Mouse (Mus musculus) cerebellum, postnatal 14 days (tissue): ENCODE measurements around the gene Rpl19.

Experiments
- DNase-seq, 2 experiments: peaks; one replicate each; pipeline ENCODE4 v3.0.0; 2021; ENCODE audit warnings: mixed read lengths in 2 of 2

The Rpl19 gene

DNA sequence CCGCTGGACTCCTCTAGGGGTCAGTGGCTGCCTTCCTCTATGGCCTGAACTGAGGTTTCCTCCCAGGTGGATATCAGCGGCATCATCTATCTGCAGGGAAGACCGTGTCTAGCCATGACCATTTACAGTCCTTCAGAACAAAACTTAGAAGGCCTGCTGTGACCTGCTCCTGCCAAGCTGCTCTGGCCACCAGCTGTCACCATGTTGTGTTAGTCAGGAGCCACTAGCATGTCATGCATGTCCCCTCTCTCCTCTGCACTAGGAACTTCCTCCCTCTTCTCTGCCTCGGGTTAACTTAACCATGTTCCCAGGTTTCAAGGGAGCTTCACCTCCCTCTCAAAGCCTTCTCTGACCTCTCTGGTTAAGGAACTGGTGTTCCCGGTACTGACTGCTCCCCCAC lies 26.8 kb upstream of the Rpl19 start:
- no peak for DNase-seq

DNA sequence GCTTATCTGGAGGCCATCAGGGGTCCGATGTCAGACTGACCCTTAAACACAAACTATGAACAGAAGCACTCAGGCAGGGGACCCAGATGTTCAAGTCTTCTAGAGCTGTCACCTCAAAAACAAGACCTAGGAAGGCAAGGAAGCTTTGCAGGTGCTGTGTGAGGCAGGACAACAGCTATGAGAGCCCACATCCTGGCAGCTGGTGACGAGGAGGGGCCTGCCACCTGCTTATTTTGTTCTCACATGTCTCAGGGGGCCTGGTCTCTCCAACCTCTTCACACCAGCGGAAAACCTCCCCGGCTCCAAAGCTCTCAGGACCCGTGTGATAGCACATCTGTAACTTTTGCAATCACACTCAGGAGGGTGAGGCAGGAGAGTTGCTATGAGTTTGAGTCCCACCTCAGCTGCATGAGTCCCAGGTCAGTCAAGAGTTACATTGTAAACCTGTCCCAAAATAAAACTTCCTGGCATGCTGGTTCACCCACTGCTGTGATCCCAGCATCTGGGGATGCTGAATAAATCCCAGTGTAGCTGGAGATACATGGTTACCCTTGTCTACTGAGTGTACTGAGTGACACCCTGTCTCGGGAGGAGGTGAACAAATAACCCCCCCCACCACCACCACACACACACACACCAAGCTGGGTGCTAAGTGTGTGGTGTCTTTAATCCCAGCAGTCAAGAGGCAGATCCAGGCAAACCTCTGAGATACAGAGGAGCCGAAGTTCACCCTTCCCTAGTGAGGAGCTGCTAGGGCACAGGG lies 26.0 kb upstream of the Rpl19 start:
- DNase-seq = no peak

DNA sequence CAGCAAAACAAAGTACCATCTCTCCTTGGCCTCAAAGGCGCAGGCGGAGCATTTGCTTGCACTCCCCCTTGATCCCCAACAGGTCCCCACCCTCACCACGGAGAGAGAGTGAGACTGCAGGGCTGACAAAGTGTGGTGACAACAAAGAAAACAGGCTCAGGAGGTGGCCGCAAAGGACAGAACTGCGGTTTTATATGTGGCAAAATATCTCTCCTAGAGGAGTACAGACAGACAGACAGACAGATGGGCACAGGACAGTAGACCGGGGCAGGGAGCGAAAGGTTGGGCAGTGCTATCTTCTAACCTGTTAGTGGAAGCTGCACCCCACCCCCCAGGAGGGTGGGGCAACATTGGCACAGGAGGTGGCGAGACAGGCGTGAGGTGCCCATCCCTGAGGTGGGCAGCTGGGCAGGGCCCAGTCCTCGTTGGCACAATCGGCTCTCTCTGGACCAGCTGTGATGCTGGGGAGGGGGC lies 25.1 kb upstream of the Rpl19 start:
- DNase-seq = no peak

DNA sequence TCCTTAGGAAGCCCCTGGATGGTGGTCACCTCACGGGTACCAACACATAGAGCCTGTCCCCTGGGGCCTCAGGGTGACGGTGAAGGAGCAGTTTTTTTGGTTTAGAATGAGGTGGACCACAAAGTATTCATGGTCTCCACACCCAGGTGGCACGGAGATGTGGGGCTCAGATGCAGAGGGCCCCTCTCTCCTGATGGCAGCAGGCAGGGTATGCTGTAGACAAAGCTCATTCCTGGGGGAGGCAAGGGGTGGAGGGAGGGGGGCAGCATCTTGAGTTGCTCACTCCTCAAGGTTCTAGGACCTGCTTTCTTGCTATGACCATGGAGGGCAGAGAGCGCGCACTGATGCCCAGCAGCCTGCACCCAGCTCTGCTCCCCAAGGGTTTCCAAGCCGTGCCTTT lies 24.5 kb upstream of the Rpl19 start:
- no peak for DNase-seq

DNA sequence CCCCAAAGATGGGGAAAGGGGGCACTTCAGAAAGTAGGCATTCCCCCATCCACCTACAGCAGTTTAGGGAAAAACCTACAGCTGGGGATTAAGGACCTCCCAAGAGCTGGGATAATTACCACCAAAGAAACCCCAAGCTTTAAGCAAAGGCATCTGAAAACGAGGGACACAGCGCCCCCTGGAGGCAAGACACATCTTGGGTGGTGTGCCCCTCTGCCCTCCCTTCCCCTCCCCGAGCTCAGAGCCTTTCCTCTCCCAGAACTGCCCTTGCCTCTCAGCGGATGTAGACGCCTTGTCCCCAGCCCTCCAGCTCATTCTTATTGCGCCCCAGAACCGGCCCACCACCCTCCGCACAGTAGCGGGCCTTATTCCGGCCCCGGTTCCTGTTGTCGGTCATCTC lies 23.9 kb upstream of the Rpl19 start:
- DNase-seq = peak; percentile 83 to 96

DNA sequence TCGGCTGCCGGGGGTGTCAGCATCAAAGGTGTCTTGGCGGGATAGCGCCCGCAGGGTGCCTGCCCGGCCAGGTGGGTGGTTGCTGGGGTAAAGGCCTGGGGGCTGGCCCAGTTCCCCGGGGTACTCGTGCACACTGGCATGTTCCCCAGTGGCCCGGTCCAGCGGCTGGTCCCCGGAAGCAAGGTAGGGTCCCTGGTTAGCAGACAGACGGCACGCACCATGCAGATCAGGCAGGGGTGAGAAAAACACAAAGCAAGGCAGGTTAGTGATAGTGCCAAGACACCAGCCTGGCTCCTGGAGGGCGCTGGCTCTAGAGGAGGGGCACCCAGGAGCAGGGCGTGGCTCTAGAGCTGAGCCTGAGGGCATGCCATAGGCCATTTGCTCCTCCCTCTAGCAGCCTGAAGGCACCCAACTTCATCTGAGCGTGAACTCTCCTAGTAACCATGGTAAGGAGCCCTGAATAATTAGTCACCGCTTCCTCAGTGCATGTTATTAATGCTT lies 23.3 kb upstream of the Rpl19 start:
- DNase-seq = no peak

DNA sequence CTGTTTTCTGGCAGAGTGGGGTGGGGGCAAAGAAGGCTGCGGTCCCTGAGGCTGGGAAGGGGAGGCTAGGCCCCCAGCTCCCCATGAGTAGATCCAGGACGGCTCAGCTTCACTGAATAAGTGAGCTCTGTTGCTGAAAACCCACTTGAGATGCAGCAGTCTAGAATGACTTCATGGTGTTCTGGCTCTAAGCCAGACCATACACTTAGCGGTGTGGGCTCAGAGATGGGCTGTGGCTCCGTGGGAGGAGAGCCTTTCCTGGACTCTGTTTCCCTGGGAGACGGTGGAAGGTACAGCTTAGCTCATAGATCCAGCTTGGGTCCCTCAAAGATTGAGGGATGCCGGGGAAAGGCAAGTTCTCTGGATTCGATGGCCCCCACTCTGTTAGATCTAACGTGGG lies 22.3 kb upstream of the Rpl19 start:
- no peak for DNase-seq

DNA sequence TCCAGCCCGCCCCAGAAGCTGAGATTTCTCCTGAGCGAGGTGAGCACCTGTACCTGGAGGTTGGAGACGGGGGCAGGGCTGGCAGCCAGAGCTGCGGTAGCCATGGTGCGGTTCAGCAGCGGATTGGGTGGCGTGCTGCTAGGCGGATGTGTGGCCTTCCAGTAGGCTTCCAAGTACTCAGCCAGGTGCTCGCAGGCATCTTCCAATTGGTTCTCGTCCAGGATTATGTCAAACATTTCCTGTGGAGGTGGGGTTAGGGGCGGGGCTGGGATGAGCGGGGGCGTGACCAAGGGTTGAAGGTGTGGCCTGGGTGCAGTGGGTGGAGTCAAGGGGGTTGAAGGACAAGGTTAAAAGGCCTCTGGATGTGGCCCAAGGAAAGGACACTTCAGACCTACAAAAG lies 21.4 kb upstream of the Rpl19 start:
- peak in 1 of 2 experiments; percentile 61 for DNase-seq

DNA sequence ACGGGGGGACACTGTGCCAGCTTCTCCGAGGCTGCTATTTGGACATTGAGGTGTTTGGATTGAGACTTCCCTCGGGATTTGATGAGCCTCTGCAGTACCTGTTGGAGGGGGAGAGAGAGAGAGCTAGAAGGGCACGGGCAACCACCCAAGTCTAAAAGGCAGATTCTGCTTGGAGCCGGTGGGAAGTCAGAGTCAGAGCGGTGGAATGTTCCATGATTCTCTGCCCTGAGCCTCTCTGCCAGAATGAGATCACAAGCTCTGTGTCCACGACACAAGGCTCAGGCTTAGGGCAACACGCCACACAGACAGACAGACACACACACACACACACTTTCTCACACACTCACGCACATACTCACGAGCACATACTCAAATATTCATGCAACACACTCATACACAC lies 20.8 kb upstream of the Rpl19 start:
- peak in 1 of 2 experiments; percentile 67 for DNase-seq

DNA sequence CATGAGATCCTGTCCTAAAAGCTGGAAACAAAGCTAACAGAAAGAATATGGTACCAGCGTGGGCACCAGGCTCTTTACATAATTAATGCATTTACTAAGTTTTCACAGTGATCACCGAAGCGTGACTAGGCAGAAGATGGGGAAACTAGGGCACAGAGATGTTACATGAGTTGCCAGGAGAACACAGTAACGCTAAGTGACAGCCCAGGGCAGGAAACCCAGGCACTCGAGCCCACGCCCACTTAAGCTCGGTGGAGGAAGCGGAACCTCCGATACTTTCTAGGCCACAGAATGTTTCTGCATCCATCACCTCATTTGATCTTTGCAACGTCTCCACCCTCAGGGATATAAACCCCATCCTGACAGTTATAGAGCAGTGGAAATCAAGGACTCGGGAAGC lies 18.4 kb upstream of the Rpl19 start:
- no peak for DNase-seq

DNA sequence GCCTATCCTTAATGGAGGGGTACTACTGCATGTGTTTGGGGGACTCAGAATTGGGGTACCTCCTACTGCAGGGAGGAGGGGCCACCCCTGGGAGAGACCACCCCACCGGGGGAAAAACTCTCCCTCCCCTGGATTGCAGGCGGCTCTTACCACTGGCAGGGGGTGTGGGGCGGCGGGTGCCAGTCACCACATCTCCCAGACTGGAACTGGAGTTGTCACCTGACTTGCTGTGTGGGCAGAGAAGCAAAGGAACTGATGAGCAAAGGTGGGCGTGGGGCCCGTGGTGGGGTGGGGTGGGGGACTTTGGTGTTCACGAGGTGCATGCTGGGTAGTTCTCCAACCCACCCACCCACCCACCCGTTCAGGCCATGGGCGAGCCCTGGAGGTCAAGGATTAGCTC lies 14.8 kb upstream of the Rpl19 start:
- no peak for DNase-seq

DNA sequence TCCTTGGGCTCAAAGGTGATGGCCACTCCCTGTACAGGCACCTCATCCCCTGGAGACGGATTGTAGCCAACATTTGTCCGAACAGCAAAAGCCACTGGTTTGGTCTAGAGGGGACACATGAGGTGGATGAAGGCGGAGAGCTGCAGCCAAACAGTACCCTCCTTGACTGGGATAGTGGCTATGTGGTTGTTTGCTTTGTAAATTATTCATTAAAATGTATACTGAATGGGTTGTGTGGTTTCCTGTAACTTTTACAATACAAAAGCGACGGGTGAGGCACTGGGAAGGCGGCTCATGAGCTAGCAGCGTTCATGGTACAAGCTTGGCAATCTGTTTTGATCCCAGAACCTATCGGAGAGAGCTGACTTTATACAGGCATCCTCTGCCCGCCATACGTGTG lies 13.7 kb upstream of the Rpl19 start:
- no peak for DNase-seq

DNA sequence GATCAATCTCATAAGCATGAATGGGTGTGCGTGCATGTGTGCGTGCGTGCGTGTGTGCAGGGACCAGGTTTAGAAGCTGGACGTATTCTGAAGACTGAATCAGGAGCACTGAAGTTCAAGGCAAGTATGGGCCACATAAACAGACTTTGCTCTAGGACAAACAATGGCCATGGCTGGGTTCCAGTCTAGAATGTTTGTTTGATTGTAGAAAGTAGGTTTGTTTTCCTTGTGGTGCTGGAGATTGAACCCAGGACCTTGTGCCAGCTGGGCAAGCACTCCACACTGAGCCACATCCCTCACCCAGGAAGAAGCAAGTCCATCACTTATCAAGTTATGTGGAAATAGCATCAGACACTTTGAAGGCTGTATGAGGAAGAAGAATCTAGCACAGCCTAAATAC lies 10.3 kb upstream of the Rpl19 start:
- no peak for DNase-seq

DNA sequence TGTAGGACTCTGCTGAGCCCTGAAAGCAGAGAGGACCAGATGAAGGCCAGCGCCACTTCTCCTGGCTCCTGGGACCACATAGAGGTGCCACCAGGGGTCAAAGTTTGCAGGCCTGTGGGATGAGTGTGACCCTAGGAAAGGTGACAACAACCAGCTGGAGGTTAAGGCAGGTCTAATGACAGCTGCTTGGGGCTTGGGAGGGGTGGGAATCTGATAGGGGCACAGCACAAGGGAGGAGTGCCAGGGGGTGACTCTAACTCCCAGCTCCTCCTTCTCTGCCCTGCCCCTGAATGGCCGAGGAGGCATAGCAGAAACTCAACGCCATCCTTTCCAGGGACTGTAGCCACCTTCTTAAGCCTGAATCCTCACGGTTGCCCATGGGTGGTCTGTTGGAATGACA lies 9.7 kb upstream of the Rpl19 start:
- no peak for DNase-seq

DNA sequence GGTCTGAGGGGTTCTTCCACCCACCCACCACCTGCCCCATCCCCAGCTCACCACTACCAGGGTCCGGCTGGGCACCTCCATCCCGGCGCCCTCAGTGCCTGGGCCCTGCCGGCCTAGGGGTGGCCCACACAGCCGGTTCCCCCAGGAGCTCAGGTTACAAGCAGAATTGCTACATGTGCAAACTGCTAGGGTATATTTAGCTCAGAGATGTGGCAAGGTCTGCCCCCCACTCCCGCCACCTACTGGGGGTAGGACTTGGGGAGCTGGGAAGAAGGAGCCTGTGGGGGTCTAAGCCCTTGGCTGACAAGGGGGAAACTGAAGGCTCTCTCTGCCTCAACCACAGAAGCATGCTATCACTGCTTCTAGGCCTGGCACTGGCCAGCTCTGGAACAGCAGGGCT lies 8.3 kb upstream of the Rpl19 start:
- DNase-seq = no peak

DNA sequence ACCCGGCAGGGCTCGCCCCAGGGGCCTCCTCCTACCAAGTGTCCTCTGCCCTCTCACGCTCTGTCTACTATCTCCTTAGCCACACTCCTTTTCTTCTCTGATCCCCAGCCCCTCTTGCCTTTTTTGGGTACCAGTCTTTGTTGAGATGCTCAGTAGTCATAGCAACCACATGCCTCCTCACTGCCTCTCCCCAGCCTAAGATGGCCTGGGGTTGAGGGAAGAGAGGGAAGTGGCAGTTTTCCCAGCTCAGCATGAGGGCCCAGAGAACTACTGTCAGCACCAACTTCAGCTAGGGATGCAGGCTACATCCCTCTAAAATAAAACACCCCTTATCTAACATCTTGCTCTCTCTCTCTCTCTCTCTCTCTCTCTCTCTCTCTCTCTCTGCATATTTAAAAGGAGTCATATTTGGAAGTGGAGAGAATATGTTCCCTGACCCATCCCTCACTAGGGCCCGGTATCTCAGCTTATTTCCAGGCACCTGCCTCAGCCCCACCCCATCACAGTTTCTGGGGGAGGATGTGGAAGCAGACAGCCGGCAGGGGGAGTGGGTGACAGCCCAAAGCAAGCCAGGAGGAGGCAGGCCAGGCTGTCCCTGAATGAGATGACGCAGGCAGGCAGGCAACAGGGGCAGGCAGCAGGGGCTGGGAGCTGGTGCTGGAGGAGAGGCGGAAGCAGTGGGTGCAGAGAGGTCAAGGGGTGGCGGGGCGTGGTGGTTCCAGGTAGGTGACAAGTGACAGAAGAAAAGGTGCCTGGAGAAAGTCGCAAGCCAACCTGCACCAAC lies 7.5 kb upstream of the Rpl19 start:
- DNase-seq = peak; percentile 50 to 64

DNA sequence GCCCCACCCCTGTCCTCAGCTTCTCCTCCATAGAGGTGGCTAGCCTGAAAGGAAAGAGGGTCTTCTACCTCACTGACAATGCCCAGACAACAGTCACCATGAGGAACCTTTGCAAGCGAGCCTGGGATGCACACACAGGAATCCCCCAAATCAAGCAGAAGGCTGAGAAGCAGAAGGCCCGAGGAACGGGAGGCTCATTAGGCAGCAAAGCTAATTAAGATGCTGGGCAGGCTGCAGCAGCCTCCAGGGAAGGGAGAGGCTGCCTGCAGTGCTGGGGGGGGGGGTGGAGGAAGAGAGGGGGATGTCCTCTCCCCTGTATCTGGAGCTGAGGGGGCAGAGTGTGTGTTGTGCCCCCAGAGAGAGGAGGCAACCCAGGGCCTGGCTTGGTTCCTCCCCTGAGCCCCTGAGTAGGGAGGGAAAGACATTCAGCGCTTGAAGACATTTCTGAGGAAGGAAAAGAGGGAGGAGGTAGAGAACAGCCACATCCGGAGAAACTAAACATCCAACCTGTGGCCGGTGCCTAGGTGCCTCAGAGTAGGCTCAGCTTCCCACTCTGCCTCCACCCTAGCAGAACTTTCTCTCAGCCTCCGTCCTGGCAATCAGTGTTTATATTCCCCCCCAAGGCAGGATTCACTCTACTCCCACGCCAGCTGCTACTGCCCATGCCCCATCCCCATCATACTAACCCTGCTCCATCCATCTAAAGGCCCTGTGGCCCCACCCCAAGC lies 6.5 kb upstream of the Rpl19 start:
- no peak for DNase-seq

DNA sequence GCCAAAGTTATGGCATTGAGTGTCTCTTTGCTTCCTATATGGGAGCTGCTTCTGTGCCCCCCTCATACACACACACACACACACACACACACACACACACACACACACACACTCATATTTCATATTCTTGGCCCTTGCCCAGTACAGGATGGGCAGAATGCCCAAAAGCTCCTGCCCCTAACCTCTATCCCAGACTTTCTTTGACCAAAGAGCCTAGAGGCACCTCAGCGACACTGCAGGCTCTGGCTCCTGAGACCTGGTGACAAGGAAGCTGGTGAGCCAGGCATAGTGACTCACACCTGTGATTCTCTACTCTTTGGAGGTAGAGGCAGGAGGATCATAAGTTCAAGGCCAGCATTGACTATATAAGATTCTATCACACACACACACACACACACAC lies 5.8 kb upstream of the Rpl19 start:
- peak in 1 of 2 experiments; percentile 68 for DNase-seq

DNA sequence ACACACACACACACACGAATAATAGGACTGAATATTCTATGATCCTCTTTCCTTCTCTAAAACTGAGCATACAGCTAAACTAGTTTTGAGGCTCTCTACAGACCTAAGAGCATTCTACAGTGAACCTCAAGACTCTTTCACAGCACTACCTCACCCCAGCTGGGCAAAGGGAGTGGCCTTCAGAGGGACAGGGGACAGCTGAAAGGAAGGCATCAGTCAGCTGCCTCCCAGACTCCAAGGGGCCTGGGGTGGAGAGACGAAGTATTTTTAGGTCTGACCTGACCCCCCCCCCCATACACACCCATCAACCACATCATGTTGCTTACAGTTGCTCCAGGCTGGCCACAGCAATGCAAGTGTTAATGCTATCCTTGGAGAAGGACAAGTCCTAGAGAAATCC lies 5.4 kb upstream of the Rpl19 start:
- no peak for DNase-seq

DNA sequence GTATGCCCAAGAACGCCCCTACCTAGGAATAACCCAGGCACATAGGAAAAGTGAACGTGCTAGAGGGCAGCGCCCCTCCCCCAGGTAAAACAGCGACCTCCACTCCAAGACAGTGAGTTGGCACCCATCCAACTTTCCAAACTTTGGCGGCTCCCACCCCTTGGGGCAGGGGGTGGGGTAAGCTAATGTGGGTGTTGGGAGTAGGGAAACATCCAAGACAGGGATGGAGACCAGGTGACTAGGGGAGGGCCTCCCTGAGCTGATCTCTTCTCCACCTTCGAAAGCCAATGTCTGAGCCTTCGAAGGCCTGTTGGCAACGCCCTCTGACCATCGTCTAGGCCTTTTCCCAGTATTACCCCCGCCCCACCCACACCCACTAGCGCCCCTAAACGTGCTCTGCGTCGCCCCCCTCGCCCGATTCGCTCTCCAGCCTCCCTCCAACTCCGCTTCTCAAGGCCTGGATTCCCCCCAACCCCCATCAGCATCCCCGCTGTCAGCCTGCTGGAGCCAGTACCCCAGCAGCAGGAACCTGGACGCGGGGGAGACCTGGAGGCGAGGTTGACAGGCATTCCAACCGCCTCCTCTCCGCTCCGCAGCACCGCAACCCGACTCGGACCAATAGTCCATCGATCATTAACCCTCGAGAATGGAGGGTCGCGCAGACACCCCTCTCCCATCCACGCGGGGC lies 4.8 kb upstream of the Rpl19 start:
- DNase-seq = peak; percentile 66 to 73

DNA sequence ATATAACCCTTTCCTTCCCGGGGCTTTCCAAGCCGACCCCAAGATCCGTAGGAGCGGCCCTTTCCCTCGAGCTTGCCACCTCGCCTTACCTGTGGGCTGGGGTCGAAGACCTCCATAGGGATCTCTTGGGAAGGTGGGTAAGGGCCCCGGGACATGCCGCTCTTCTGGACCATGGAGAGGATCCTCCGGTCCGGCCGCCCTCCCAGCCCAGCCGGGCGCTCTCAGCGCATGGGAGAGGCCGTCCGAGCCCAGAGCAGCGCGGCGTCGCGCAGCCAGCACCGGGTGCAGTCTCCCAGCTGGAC lies 4.3 kb upstream of the Rpl19 start:
- DNase-seq = no peak

DNA sequence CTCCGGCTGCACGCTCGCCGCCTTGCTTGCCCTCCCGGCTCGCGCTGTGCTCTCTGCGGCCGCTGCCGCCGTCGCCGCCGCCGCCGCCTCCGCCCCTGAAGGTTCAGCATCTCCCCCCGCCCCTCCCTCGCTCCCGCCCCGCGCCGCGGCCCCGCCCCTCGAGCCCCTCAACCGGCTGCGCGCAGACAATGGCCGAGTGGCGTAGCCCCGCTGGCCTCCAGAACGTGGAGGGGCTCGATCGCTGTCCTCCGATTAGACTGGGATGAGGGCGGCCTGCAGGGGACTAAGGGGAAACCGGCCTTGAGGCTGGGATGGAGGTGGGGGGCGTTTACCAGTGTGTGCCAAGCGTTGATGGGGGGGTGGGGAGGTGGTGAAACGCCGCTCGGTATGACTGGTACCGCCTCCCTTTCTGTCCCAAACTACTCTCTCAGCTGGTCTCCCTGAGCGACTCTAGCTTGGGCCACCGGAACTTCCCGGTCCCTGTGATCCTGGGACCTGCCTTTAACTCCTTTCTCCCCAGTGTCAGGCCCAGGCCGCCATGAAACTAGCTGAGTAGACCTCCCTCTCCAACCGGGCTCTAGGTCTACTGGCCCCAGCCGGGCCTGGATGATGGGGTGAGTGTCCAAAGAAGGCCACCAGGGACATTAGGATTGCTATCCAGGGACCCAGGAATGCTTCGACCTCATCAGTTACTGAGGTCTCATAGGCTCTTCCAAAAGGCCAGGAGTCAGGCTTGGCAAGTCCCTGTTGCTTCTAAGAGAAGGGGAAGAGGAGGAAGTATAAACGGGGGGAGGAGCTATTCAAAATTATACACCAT lies 3.7 kb upstream of the Rpl19 start, which contains the start of gene Cacnb1:
Gene Cacnb1 (minus strand): TSS at position 480 of the 817 bp plus-strand sequence.
- peak; percentile 81 to 83 for DNase-seq
